Mouse (Mus musculus): ENCODE measurements at regions not wholly inside any gene's neighbourhood (a gene's known extent, or its start where the extent isn't known, plus 50 kb on each side); places are given as distances from the start of the nearest gene placed in this dataset.

DNA sequence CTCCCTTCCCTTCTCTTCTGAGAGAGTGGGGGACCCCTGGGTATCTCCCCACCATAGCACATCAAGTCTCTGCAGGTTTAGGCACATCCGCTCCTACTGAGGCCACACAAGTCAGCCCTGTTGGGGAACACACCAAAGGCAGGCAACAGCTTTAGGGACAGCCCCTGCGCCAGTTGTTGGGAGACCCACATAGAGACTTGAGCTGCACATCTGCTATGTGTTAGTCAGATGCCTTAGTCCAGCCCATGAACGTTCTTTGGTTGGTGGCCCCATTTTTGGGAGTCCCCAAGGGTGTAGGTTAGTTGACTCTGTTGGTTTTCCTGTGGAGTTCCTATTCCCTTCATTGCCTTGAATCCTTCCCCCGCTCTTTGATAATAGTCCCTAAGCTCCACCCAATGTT is 354.4 kb upstream of the Sel1l start:
- no peak for TF ChIP-seq MAFK (IDR thresholded peaks at IDR 0.05; ENCODE audit: insufficient read depth, low read depth, low read length)
- TF ChIP-seq ZNF384 (IDR thresholded peaks at IDR 0.05; ENCODE audit: low read depth, low read length) = no peak
- no peak for TF ChIP-seq ZC3H11A (IDR thresholded peaks at IDR 0.05; ENCODE audit: borderline replicate concordance, low read depth, low read length)
- no peak for TF ChIP-seq CHD2 (IDR thresholded peaks at IDR 0.05; ENCODE audit: low read depth, low read length)

Data from ES-E14 (cell line).